Mouse (Mus musculus) olfactory bulb, adult 2 months (tissue): ENCODE measurements around the gene Babam2.

Experiments used
- CTCF ChIP-seq: fragments of 200-500 bp; IDR thresholded peaks from 2 replicates; pipeline ENCODE4 v1.5.1; 2012; ENCODE audit warnings: low read depth, mild to moderate bottlenecking, low read length, moderate library complexity; ENCODE audit not compliant: insufficient read depth
- POLR2A ChIP-seq: fragments of 200-500 bp; IDR thresholded peaks from 2 replicates; pipeline ENCODE4 v1.6.1; 2012; ENCODE audit warnings: mild to moderate bottlenecking, low read depth, low read length, moderate library complexity; ENCODE audit not compliant: insufficient read depth

- TF ChIP-seq POLR2A (no peak), CTCF (no peak)
Observed at GRCm38 (mm10) chr5:31983817-31984368, 286.4 kb downstream of the Babam2 start.
